Mouse (Mus musculus) intestine, embryonic 14.5 days (tissue): ENCODE measurements at regions not wholly inside any gene's neighbourhood (a gene's known extent, or its start where the extent isn't known, plus 50 kb on each side); places are given as distances from the start of the nearest gene placed in this dataset.

ENCODE experiments used
- ATAC-seq: fragments of 200-750 bp; cut with Nextera tagmentation; replicated peaks from 2 replicates; pipeline ENCODE4 v1.8.0; 2017; ENCODE audit warnings: low read depth, moderate number of reproducible peaks, moderate TSS enrichment, moderate library complexity; ENCODE audit not compliant: low FRiP score, low TSS enrichment
- DNase-seq: peaks from one replicate; pipeline ENCODE4 v3.0.0-alpha.2; 2018; ENCODE audit warnings: low spot score
- H3K27ac ChIP-seq: fragments of 300-500 bp; sonication (generic); 2 replicates; pipeline ENCODE4 v1.5.1; 2014; ENCODE audit warnings: low read depth, mild to moderate bottlenecking, control low read depth
- H3K27me3 ChIP-seq: fragments of 300-500 bp; sonication (generic); replicated peaks from 2 replicates; pipeline ENCODE4 v1.6.1; 2014; ENCODE audit warnings: low read length, control low read depth; ENCODE audit not compliant: control insufficient read depth, insufficient read depth
- H3K36me3 ChIP-seq: fragments of 300-500 bp; sonication (generic); 2 replicates; pipeline ENCODE4 v1.6.1; 2014; ENCODE audit warnings: low read length, control low read depth; ENCODE audit not compliant: control insufficient read depth, insufficient read depth
- H3K4me1 ChIP-seq: fragments of 300-500 bp; sonication (generic); replicated peaks from 2 replicates; pipeline ENCODE4 v1.6.1; 2014; ENCODE audit warnings: low read length, control low read depth, mixed read lengths; ENCODE audit not compliant: control insufficient read depth, insufficient read depth
- H3K4me2 ChIP-seq: fragments of 300-500 bp; sonication (generic); 2 replicates; pipeline ENCODE4 v1.6.1; 2014; ENCODE audit warnings: low read length
- H3K4me3 ChIP-seq: fragments of 300-500 bp; sonication (generic); 2 replicates; pipeline ENCODE4 v1.5.1; 2014; ENCODE audit warnings: low read depth, low read length, control low read depth, mixed read lengths
- H3K9ac ChIP-seq: fragments of 300-500 bp; sonication (generic); 2 replicates; pipeline ENCODE4 v1.6.1; 2014; ENCODE audit warnings: mild to moderate bottlenecking, low read length
- H3K9me3 ChIP-seq: fragments of 300-500 bp; sonication (generic); 2 replicates; pipeline ENCODE4 v1.6.1; 2016; ENCODE audit warnings: low read length, control low read depth; ENCODE audit not compliant: control insufficient read depth
- WGBS: fragments of 180-500 bp; shearing (Covaris S2); extraction: QIAGEN DNeasy Blood & Tissue Kit; methylation state at CpG from one replicate; pipeline ENCODE4 v1.1.7; 2014; 5-methylcytosine and 5-hydroxymethylcytosine counted together

GRCm38 (mm10) chr4:23567827-23568226 is 928.4 kb upstream of the Mms22l start:
- ATAC-seq = no peak
- no peak overlapping the region for H3K9ac ChIP-seq
- no peak overlapping the region for H3K27ac ChIP-seq
- H3K4me3 ChIP-seq = no peak overlapping the region
- no peaks in the 10 kb centered on the region for H3K9me3 ChIP-seq
- no peaks in the 10 kb centered on the region for H3K36me3 ChIP-seq
- DNase-seq = no peak
- no peaks in the 10 kb centered on the region for H3K27me3 ChIP-seq
- 65% methylated on average over 1 of the region's 1 CpGs for WGBS
- no peaks in the 10 kb centered on the region for H3K4me1 ChIP-seq
- H3K4me2 ChIP-seq = no peak overlapping the region

- Histone ChIP-seq H3K9ac (no peak overlapping the region), H3K4me2 (no peak overlapping the region), H3K36me3 (no peaks in the 10 kb centered on the region), H3K4me1 (no peaks in the 10 kb centered on the region), H3K27me3 (no peaks in the 10 kb centered on the region), H3K4me3 (no peak overlapping the region), H3K9me3 (no peaks in the 10 kb centered on the region), H3K27ac (no peak overlapping the region)
- no peak for ATAC-seq
- DNase-seq = no peak
Measured at GRCm38 (mm10) chr4:23573013-23573412, 923.2 kb upstream of the Mms22l start.

DNA sequence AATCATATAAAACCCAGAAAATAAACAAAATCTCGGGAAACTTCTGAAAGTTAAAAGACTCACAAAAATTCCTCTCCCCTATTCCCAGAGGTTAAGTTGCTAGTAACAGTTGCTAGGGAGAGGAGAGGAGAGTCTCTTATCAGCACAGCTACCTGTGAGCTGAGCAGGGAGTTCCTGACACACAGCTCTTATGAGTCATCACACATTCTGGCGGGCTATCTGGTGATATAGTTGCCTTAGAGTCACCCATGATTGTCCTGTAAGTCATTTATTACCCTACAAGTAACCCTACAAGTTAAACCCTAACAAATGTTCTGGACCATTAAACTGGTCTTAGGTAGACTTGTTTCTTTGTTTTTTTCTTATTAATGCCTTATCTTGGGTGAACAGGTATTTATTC is 908.8 kb upstream of the Mms22l start:
- no peak for DNase-seq
- H3K4me3 ChIP-seq = no peak overlapping the region
- no peak overlapping the region for H3K9ac ChIP-seq
- no peaks in the 10 kb centered on the region for H3K36me3 ChIP-seq
- no peak overlapping the region for H3K4me2 ChIP-seq
- H3K9me3 ChIP-seq = no peaks in the 10 kb centered on the region
- H3K27me3 ChIP-seq = no peaks in the 10 kb centered on the region
- WGBS = 20% methylated on average over 2 of the region's 2 CpGs
- no peaks in the 10 kb centered on the region for H3K4me1 ChIP-seq
- peak; percentile 94 for ATAC-seq
- no peak overlapping the region for H3K27ac ChIP-seq

- H3K36me3 ChIP-seq = no peaks in the 10 kb centered on the region
- no peak overlapping the region for H3K27ac ChIP-seq
- WGBS = 64% methylated on average over 3 of the region's 3 CpGs
- H3K9me3 ChIP-seq = no peaks in the 10 kb centered on the region
- no peaks in the 10 kb centered on the region for H3K27me3 ChIP-seq
- DNase-seq (no peak), ATAC-seq (no peak)
- H3K9ac ChIP-seq = no peak overlapping the region
- H3K4me1 ChIP-seq = no peaks in the 10 kb centered on the region
- H3K4me3 ChIP-seq = no peak overlapping the region
- H3K4me2 ChIP-seq = no peak overlapping the region
Measured at GRCm38 (mm10) chr4:23590883-23591282, 905.4 kb upstream of the Mms22l start.

DNA sequence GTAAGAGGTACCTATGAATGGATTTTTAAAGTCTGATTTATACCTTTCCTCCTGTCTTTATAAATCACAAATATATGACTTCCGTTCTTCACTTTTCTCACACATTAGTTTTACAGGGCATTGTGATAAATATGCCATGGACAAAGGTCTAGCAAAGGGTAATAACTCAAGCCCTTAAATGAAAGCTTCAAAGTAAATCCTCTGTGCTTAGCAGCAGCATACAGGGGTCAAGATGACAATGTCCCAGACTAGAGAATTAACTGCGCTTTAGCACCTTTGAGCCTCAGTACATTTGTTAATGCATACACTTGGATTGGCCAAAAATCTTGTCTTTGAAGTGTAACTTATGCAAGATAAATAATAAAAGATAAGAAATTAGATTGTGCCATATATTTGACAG is 904.7 kb upstream of the Mms22l start:
- Histone ChIP-seq H3K9me3 (no peaks in the 10 kb centered on the region), H3K36me3 (no peaks in the 10 kb centered on the region), H3K9ac (no peak overlapping the region), H3K4me2 (no peak overlapping the region), H3K27me3 (no peaks in the 10 kb centered on the region), H3K4me3 (no peak overlapping the region), H3K4me1 (no peaks in the 10 kb centered on the region), H3K27ac (no peak overlapping the region)
- no peak for ATAC-seq
- DNase-seq = no peak
- WGBS = 75% methylated on average over 2 of the region's 2 CpGs

GRCm38 (mm10) chr4:23600070-23600469 is 896.2 kb upstream of the Mms22l start:
- ATAC-seq (no peak), DNase-seq (no peak)
- Histone ChIP-seq H3K4me1 (0 out of 2 replicates have a peak, but pooled peaks cover 5% of the 10 kb centered on the region), H3K9ac (no peak overlapping the region), H3K9me3 (no peaks in the 10 kb centered on the region), H3K36me3 (no peaks in the 10 kb centered on the region), H3K27ac (no peak overlapping the region), H3K4me2 (no peak overlapping the region), H3K4me3 (no peak overlapping the region), H3K27me3 (no peaks in the 10 kb centered on the region)
- WGBS = 71% methylated on average over 2 of the region's 2 CpGs

GRCm38 (mm10) chr4:23601426-23602293 is 894.6 kb upstream of the Mms22l start:
- no peak overlapping the region for H3K4me3 ChIP-seq
- no peaks in the 10 kb centered on the region for H3K27me3 ChIP-seq
- H3K9ac ChIP-seq = no peak overlapping the region
- WGBS = 30% methylated on average over 13 of the region's 13 CpGs
- ATAC-seq (no peak), DNase-seq (peak; percentile 50)
- no peaks in the 10 kb centered on the region for H3K36me3 ChIP-seq
- no peaks in the 10 kb centered on the region for H3K9me3 ChIP-seq
- H3K27ac ChIP-seq = no peak overlapping the region
- no peak overlapping the region; the same call in 1 of the 2 replicates for H3K4me2 ChIP-seq
- H3K4me1 ChIP-seq = 0 out of 2 replicates have a peak, but pooled peaks cover 5% of the 10 kb centered on the region

- Histone ChIP-seq H3K9ac (no peak overlapping the region), H3K36me3 (no peaks in the 10 kb centered on the region), H3K4me2 (no peak overlapping the region), H3K4me1 (0 out of 2 replicates have a peak, but pooled peaks cover 5% of the 10 kb centered on the region), H3K9me3 (no peaks in the 10 kb centered on the region), H3K4me3 (no peak overlapping the region), H3K27me3 (no peaks in the 10 kb centered on the region), H3K27ac (no peak overlapping the region)
- 81% methylated on average over 9 of the region's 9 CpGs for WGBS
- no peak for ATAC-seq
- DNase-seq = no peak
Measured at GRCm38 (mm10) chr4:23602294-23602932, 893.8 kb upstream of the Mms22l start.
